Mouse (Mus musculus) adrenal gland, adult 18-20 months (tissue): ENCODE results near the gene Dnajb12. TPM values are rescaled to one million over a fixed set of nuclear protein-coding genes. Genes with fewer than 3 reads are reported as not detected.

Experiments
- DNase-seq, 2 experiments: peaks; one replicate each; pipeline ENCODE4 v3.0.0; 2021 to 2022; ENCODE audit warnings: low spot score in 2 of 2
- total RNA-seq, 2 experiments: library from RNA; stranded (reverse); gene quantifications; 1 replicate in 1 of 2; 2 replicates in 1 of 2; pipeline ENCODE4 v1.2.3; 2021

Gene Dnajb12
- total RNA-seq, 2 experiments from 2014 or later: 43.8 to 55.0 TPM

DNA sequence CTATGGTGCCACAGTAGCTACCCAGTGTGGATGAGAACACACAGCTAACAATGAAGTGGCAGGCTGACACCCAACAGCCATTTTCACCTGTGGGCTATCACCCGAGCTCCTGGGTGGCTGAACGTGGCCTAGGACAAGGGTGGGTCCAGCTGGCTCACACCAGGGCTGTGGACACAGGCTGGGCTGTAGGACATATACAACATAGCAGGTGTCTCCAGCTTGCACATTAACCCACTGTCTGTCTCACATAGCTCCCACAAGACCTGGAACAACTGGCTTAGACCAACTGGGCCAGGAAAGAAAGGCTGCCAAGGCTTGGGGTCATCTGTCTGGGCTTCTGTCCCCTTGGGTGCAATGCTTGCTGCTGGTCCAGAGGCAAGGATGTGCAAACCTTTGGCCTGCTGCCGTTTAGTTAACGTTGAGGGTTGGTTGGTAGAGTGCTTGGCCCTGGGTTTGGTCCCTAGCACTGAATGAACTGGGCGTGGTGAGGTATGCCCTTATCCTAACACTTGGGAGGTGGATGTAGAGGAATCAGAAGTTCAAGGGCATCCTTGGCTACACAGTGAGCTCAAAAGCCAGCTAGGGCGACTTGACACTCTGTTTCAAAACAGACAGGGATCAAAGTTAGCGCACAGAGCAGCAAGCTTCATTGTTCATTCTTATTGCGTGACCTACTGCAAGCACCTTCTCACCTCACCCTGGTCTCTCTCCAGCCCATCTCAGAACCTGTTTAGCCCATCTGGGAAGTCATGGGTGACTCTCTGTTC, 36.0 kb downstream of the Dnajb12 start:
- no peak for DNase-seq

DNA sequence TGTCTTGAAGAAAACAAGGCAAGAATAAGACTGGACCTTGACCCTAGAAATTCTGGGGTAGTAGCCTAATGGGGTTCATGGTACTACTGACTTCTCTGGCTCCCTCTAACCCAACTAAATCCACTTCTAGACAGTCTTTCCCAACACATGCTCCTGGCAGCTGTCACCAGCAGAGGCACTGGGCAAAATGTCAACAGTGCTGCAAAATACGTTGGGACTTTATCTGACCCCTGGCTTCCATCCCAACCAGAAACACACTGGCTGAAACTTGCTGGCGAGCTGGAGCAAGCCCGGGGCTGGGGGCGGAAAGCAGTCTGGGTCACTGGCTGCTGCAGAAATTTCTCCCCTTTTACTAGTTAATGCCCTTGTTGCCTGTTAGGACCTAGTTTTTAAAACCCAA, 36.8 kb downstream of the Dnajb12 start:
- DNase-seq: peak; percentile 47 to 56

DNA sequence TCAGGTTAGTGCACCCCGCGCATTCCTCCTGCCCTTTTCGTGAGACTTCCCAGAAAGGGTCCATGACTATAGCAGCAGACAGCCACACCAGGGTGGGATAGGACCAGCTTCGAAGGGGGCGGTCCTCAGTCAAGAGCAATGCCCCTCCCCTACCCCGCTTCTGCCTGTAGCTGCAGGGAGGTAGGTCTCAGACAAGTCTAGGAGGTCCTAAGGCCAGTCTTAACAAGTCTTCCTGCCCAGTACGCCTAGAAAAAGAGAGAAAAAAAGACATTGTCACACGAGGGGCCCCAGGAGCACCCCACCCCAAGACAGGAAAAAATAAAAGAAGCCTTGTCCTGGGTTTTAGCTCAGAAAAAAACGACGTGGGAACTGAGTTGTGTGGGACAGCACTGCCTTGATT, 37.3 kb downstream of the Dnajb12 start:
- DNase-seq: no peak

DNA sequence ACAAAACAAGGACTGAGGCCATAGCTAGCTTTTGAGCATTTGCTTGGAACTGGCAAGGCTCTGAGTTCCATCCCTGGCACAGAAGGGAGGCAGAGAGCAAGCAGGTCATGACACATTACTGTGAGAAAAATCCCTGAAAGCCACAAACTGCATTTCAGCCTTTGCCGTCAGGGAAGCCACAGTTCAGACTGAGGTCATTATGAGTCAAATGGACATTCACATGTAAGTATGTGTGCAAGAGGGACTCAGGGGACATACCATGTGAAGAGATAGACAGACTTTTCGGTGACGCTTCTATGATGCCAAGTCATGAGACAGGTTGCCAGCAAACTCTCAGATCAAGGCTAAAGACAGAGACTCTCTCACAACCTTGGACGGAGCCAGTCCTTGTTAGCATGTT, 38.8 kb downstream of the Dnajb12 start:
- DNase-seq: no peak

DNA sequence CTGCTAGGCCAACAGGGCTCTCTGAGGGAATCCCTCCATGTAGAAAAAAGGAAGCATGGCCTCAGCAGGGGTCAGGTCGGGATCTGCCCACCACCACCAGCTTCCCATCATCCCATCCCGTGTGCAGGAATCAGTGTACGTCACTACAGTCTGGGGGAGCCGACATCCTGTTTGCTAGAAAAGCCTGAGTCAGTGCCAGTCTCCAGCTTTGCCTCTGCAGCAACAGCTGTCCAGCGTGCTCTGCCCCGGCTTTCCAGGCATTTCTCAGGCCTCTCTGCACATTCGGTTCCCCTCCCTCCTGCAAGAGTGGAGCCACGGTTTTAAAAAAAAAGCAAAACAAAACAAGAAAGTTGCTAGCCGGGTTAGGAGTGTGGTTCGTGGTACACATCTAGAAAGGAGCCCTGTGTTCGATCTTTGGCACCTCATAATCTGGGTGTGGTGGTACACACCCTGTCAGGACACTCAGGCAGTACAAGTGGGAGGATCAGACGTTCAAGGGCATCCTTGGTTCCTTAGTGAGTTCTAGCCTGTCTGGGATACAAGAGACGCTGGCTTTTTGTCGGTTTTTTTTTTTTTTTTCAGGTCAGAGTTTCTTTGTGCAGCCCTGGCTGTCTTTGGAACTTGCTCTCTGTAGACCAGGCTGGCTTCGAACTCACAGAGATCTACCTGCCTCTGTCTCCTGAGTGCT, 40.3 kb downstream of the Dnajb12 start:
- DNase-seq: peak in 1 of 2 experiments; percentile 30

DNA sequence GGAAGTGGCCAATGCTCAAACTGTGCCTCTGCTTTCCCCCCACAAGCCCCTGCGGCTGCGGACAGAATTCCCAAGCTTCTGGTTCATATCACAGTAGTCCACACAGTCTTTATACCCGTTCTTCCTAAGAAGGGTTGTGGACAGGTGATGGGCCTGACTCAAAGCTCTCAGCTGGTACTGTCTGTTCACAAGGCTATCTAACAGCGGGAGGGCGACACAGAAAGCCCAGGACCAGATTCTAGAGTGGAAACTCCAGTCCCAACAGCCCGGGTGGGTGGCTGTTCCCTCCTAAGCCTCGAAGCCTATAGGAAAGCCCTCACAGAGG, 41.1 kb downstream of the Dnajb12 start:
- no peak for DNase-seq

DNA sequence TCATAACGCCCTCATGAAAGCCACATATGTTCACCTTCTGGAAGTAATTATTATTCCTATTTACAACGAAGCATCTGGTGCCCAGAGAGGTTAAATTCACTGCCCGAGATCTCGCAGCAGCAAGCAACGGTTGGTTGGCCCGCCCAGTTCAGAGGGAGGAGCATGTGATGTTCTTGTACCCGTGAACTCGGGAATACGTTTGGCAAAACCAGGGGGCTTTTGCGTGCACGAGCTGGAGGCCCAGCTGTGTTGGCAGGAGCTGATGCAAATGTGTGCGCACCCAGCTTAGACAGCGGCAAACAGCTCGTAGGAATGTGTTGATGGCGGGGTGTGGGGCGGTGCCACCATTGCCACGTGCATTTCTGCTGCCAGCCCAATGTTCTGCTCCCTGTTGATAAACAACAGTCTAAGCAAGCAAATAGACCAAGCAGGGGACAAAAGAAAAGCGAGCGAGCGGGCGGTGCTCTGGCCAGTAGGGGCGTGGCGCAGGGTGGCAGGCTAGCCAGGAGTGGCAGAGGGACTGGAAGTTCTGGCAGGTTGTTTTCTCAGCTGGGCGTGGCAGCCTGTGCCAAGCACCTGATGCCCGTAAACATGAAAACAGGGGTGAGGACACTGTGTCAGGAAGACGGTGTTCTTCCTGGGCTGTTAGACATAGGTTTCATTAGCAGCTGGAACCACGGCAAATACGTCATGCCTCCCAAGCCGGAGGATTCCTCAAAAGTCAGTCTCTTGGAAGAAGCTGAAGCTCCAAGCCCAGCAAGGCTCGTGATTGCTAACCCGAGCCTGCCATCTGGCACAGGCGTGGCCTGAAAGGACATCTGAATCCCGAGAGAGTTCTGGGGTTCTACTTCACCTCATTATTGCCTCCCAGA, 41.7 kb downstream of the Dnajb12 start:
- peak; percentile 65 to 68 for DNase-seq

DNA sequence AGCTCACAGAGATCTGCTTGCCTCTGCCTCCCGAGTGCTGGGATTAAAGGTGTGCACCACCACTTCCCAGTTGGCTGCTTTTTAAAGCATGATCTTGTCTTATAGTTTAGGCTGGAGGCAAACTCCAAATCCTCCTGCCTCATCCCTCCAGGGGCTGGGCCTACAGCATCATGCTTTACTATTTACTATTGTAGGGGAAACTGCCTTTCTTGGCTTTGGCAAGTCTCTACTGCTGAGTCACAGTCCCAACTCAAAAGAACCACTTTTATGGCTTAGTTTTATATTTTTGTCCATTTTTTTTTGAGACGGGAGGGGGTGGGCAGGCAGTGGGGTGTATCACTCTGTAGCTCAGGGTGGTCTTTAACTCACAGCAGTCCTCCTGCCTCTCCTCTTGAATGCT, 44.1 kb downstream of the Dnajb12 start:
- DNase-seq: no peak

DNA sequence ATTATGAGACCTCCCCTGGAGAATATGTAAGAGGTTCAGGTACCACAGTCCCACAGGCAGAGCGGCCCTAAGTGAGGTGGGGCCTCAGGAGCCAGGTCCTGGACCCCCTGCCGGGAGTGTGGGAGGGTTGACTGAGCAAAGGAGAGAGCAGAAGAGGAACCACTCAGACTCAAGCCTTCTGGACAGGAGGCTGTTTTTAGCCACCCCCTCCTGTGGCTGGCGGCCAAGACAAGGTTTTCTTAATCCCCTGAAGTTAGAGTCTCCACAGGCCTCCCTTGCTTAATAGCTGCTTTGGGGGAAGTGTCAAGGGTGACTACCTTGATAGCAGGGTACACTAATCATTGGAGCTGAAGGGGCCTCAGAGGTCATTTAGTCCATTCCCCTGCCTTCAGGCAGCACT, 44.9 kb downstream of the Dnajb12 start:
- DNase-seq: no peak

DNA sequence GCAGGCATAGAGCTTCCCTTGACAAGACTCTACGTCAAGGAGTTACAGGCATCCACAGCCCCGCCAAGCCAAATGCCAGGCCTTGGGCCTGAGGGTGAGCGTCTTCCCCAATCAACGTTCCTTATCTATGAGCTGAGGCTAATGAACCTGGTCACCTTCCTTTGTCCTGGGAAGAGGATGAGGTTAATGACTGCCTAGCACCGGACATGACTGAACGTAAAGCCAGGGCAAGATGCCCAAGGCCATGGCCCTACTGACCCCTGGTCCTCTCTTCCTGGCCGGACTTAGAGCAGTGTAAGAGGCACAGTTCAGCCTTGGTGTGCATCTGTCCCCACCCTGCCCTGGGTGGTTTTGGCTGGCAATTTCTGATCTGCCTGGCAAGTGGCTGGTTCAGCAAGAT, 49.8 kb downstream of the Dnajb12 start:
- no peak for DNase-seq

DNA sequence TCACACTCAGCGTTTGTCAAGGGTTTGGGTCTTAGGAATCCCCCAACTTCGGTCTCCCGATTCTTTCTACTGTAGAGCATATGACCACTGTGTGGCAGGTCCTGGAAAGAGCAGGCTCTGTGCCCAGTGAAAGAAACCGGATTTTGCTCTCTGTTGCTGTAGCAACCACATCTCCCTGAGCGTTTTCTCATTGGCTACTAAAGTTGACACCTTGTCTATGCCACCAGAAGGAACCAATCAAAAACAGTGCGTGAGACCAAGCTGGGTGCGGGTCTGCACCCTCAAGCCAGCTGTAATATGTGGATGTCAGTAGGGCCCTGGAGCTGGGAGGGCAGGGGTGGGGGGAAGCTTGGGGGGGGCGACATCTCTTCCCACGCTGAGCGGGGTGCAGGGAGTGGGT, 51.6 kb downstream of the Dnajb12 start:
- no peak for DNase-seq

DNA sequence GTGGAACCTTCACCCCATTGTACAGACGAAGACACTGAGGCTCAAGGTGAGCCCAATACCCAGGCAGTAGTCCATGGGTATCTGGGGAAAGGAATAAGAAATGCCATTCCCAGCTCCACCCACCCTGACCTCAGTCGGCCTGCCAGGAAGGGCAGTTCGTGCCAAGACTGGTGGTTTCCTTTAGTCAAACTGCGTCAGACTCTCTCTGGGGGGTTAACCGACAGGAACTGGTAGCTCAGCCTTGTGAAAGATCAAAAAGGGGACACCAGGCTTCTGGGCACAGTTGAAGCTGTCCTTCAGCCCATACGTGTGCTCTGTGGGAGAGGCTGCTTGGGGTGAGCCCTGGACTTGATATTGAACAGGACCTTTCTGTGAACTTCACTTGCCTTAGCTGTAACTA, 53.2 kb downstream of the Dnajb12 start:
- no peak for DNase-seq

DNA sequence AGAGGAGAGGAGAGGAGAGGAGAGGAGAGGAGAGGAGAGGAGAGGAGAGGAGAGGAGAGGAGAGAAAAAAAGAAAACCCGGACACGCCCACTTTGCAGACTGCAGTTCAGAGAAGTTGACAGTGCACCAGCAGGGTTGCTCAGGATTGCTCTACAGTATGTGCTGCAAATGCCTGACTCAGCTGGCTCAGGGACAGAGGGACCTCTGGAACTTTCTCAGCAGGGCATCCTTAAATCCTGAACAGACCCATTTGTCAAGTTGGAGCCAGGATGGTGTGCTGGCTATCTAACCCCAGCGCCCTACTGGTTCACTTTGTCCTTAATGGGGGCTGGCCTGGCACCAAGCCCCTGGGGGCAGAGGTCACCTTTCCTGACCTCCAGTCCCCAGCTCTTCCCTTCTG, 54.7 kb downstream of the Dnajb12 start:
- DNase-seq: no peak

DNA sequence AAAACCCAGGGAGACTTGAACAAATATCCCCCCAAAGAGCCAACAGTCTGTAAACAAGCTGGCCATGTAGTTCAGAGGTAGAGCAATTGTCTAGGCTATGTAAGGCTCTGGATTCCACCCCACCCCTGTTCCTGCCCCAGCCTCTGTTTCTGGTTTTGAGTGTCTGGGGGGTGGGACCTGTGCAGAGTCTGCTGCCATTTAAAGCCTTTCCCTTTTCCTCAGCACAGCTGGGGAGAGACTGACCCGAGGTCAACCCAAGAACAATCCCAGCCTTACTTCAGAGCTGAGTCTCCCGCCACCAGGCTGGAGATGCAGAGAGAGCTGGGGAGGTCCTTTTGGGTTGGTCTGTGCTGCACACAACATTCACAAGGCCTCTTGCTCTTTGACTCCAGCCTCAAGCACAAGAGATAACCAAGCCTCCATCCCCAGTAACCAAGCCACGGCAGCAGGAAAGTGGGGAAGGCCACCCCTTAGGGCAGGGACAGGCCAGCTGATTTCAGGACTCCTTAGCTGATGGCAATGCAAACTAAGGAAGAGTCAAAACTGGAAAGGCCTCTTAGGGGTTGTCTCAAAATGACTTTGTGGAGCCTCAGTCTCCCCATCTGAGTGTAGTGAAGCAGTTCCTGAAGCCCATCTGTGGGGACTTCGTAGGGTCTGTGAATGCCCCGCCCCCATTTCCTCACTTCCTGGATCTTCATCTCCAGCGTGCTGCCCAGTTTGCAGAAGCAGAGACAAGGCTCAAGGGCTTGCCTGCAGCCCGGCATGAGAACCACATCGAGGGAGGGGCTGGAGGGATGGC, 56.9 kb downstream of the Dnajb12 start:
- DNase-seq: no peak

DNA sequence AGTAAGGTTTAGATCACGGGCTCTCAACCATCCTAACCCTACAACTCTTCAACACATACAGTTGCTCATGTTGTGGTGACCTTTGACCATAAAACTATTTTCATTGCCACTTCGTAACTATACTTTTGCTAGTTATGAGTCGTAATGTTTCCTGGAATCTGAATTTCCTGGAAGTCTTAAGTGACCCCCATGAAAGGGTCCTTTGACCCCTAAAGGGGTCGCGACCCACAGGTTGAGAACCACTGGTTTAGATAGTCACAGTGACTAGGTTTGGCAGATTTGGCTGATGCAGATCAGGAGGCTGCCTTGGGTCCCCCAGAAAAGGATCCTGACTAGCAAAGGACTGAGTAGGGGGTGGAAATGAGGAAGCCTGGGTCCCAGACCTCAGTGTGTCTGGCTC, 59.3 kb downstream of the Dnajb12 start:
- no peak for DNase-seq

DNA sequence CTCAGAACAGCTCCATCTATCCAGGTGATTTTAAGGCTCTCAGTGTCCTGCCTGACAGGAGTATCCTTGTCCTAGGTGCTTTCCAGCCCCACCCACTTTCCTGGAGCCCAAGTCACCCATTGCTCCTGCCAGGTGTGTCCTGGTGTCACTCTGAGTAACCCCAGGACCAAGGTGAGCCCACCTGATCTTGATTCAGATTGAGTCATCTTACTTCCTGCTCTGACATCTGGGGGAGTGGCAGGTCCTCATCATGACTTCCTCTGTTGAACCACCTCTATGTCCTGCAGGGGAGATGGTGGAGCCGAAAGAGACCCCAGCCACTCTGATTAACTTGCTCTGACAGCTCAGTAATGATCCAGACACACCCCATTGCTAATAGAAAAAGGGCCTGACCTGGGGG, 59.7 kb downstream of the Dnajb12 start:
- no peak for DNase-seq

DNA sequence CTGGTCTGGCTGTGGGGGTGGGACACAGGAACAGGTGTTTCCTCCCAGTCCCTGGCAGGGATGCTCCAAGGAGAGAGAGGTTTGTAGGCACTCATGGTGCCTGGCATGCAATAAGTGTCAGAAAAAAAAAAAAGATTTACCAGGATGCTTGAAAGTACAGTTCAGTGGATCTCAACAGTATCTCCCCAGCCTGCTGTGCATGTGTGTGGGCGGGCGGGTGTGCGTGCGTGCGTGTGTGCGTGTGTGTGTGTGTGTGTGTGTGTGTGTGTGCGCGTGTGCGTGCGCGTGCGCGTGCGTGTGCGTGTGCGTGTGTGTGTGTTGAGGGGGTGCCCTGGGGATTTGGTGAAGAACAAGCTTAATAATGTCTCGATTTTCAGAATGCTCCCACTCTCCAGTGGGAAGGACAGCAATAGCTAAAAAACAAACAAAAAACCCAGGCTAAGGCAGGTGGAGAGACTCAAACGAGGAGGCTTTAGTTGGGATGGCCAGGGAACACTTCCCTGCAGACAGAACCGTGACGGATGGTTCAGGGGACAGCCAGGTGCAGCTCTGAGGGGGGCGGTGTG, 63.0 kb downstream of the Dnajb12 start:
- DNase-seq: no peak

DNA sequence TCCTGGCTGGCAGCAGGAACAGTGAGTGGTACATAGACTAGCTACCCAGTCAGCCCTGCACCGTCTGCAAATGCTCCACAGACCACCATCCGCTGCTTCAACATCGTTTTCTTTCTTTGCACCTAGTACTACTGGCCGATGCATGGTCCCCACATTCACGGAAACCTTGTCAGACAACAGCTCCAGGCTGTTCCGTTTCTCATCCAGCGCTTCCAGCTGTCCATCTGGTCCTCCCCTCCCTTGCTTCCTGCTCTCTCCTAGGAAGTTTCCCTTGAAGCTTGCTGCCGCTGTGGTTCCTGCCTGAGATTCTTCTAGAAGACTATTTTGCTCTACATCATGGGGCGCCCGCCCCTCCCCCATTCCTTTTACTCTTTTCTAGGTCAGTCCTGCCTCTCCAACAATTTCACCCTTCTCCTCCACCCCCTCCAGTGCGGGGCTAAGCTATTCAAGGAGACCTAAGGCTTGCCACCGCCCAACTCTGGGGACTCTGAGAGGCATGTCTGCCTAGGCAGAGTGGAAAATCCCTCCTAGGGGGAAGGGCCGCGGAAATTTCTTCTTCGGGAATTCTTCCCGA, 63.6 kb downstream of the Dnajb12 start:
- peak in 1 of 2 experiments; percentile 45 for DNase-seq

DNA sequence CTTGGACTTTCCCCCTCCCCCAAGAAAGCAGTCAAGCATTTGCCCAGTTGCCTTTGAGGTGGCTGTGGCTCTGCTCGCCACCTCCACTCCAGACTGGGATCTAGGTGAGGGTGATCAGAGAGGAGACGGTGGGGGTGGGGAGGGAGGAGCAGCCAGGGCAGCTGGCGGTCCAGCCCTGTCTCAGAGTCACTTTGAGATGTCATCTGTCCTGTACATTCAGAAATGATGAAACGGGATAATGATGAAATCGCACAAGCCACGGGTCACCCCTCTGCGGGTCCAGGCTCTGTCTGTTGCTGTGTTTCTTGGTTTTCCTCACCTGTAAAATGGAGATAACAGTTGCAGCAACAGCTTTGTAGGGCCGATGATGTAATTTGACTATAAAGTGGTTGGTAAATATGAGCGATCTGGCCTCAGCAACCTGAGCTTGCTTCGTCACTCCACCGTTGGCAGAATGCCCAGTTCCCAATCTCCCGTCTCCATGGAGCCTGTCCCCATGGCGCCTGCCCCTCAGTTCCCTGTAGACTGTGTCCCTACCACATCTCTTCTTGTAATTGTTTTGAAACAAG, 64.1 kb downstream of the Dnajb12 start:
- peak; percentile 80 to 87 for DNase-seq

DNA sequence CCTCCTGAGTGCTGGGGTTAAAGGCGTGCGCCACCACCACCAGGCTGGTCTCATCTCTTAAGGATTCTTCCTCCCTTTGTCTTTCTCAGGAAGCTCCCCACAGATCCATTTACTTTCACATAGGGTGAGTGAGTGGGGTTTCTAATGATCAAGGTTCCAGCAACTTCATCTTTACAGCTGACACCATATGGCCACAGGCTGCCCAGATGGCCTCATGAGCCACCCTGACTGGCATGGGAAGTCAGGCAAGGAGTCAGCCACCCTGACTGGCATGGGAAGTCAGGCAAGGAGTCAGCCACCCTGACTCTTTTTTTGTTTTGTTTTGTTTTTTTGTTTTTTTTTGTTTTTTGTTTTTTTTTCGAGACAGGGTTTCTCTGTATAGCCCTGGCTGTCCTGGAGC, 66.1 kb downstream of the Dnajb12 start:
- DNase-seq: no peak
